Mouse (Mus musculus) cerebellum, postnatal 10 days (tissue): Measurements from ENCODE around the gene Ssxb10.
"Not testable (repeated sequence)": the region's sequence is repeated elsewhere in the genome, so short reads cannot be mapped to it uniquely, and the experiment has no call there.

Source experiments
- DNase-seq, 2 experiments: peaks; one replicate each; pipeline ENCODE4 v3.0.0; 2021; ENCODE audit warnings: mixed read lengths in 2 of 2

The Ssxb10 gene

DNA sequence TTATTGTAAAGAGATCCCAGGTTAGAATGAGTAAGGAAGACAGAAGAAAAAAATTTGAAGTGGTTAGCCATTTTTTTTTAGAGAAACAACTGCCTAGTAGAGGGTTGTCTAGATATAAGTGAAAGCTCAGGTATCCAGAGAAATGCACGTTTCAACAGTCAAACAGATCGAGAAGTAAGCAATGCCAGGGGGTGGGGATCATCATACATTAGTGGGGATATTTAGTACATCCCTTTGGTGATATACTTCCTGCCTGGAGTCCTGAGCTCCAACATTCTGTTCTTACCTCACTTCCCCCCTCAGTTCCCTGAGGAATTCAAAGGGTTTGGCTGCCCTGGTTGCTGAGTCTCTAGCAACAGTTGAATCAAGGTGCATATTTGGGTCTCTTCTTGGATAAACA, at the start of gene Ssxb10:
Ssxb10 (plus strand) TSS at position 301 of the 400 bp plus-strand sequence.
- DNase-seq: no peak

DNA sequence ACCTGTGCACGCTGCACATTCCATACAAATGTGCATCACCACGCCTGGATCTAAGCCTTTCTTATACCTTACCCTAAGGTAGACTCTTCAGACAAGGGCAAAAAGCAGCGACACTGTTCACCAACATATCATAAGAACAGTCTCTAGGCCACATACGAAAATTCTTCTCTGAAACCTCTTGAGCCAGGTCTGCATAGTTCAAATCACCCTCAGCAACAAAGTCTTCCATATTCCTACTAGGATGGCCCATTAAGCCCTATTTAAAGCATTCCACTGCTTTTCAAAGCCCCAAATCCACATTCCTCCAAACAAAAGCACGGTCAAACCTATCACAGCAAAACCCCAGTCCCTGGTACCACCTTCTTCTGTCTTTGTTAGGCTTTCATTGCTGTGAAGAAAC, 38.6 kb upstream of the Ssxb10 start:
- no peak for DNase-seq

DNA sequence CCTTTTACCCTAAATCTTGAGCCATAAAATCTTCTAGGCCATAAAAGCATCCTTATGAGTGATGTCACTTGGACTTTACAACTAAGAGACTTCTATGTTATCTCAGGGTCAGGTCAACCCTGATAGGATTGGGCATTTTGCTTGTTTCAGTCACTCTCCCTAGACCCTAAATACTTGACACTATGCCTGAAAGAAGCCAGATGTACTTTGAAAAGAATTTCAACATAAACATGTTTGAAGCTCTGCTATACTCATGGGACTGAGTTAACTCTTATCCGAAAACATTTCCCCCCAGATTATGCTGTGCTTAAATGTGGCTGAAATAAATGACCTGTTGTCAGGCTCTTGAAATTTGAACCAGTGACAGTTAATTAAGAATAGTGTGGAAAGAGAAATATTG, 17.9 kb upstream of the Ssxb10 start:
- DNase-seq: no peak

DNA sequence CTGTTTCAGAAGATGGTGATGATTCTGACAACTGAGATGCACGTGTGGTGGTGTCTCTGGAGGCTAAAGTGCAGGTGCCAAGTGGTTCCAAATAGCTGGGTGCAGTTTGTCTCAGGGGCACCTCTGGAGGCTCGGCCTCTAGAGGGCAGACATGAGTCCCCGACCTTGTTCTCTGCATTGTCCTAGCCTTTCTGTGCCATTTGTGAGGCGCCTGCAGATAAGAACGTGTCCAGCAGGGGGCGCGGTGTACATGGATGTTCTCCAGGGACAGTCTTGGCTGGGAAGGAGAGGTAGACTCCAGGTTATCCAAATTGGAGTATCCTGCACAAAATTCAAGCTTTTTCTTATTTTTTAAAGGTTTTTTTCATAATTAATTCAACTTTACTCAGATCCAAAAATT, 12.3 kb upstream of the Ssxb10 start:
- DNase-seq: peak; percentile 25 to 34

DNA sequence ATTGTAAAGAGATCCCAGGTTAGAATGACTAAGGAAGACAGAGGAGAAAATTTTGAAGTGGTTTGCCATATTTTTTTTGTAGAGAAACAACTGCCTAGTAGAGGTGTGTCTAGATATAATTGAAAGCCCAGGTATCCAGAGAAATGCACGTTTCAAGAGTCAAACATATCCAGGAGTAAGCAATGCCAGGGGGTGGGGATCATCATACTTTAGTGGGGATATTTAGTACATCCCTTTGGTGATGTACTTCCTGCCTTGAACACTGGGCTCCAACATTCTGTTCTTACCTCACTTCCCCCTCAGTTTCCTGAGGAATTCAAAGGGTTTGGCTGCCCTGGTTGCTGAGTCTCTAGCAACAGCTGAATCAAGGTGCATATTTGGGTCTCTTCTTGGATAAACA, 39.5 kb downstream of the Ssxb10 start, which contains the start of gene Ssxb9:
Ssxb9 (plus strand) TSS at position 301 of the 400 bp plus-strand sequence.
- not testable (repeated sequence) for DNase-seq
